Mouse (Mus musculus): Measurements from ENCODE around the gene Casp3. TPM values are rescaled to one million over a fixed set of nuclear protein-coding genes. Genes with fewer than 3 reads are reported as not detected.

Gene Casp3
- polyA plus RNA-seq, 1 experiment from 2014 or later, result 208 TPM

DNA sequence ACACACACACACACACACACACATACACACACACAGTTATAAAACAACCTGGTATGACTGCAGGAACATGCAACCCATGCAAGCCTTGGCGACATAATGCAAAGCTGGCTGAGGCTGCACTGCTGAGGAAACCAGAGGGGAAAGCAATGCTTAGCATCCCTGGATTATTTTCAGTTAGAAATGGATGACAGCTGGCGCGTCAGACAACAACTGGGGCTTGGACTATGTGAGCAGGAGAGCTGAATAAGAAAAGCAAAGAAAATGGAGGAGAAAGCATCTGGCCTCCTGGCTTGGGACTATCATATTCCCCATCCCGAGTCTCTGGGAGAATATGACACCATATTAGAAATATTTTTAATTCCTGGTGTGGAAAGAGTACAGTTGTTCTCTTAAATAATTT is 4.2 kb upstream of the Casp3 start:
- H3K36me3 ChIP-seq (ENCODE audit: poor library complexity, severe bottlenecking), result no peaks in the 10 kb centered on the region
- peaks cover 13% of the 10 kb centered on the region; the same call in 1 of the 2 replicates for H3K4me1 ChIP-seq
- 90% methylated on average over 4 of the region's 4 CpGs for WGBS
- H3K27me3 ChIP-seq, result no peaks in the 10 kb centered on the region
- H3K27ac ChIP-seq, result no peak overlapping the region
- no peak for ATAC-seq
- H3K4me2 ChIP-seq, result no peak overlapping the region
- no peak overlapping the region for H3K9ac ChIP-seq
- no peaks in the 10 kb centered on the region for H3K9me3 ChIP-seq (replicated peaks)
- H3K4me3 ChIP-seq, result no peak overlapping the region

GRCm38 (mm10) chr8:46613377-46613776 is 3.7 kb upstream of the Casp3 start:
- 61% methylated on average over 4 of the region's 4 CpGs for WGBS
- ATAC-seq, result no peak
- no peak overlapping the region for H3K27ac ChIP-seq
- no peak overlapping the region for H3K4me2 ChIP-seq
- H3K27me3 ChIP-seq, result no peaks in the 10 kb centered on the region
- no peaks in the 10 kb centered on the region for H3K36me3 ChIP-seq (ENCODE audit: poor library complexity, severe bottlenecking)
- no peaks in the 10 kb centered on the region for H3K9me3 ChIP-seq (replicated peaks)
- no peak overlapping the region for H3K9ac ChIP-seq
- no peak overlapping the region for H3K4me3 ChIP-seq
- H3K4me1 ChIP-seq, result peaks cover 15% of the 10 kb centered on the region

DNA sequence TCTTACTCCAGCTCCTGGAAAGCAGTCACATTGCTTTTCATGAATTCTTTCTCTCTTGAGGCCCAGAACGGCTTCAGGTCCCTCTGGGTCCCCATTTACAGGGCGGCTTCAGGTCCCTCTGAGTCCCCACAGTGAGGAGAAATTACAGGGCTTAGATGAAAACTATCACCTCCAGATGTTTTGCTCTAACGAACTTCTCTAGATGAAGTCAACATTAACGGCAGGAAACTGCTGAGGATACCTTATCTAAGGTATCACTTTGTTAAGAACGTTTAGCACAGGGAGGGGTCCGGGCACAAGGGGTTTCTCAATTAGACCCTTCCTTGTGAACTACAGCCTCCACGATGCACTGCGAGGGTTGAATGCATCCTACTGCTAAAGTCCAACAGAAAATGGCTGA is 1.2 kb upstream of the Casp3 start:
- no peaks in the 10 kb centered on the region for H3K9me3 ChIP-seq (replicated peaks)
- ATAC-seq, result no peak
- no peak overlapping the region for H3K27ac ChIP-seq
- no peak overlapping the region for H3K9ac ChIP-seq
- peaks cover 35% of the 10 kb centered on the region for H3K4me1 ChIP-seq
- H3K4me3 ChIP-seq, result no peak overlapping the region
- no peaks in the 10 kb centered on the region for H3K36me3 ChIP-seq (ENCODE audit: poor library complexity, severe bottlenecking)
- 89% methylated on average over 8 of the region's 8 CpGs for WGBS
- H3K4me2 ChIP-seq, result peak overlapping the region; percentile 92; the same call in 1 of the 2 replicates
- no peaks in the 10 kb centered on the region for H3K27me3 ChIP-seq

DNA sequence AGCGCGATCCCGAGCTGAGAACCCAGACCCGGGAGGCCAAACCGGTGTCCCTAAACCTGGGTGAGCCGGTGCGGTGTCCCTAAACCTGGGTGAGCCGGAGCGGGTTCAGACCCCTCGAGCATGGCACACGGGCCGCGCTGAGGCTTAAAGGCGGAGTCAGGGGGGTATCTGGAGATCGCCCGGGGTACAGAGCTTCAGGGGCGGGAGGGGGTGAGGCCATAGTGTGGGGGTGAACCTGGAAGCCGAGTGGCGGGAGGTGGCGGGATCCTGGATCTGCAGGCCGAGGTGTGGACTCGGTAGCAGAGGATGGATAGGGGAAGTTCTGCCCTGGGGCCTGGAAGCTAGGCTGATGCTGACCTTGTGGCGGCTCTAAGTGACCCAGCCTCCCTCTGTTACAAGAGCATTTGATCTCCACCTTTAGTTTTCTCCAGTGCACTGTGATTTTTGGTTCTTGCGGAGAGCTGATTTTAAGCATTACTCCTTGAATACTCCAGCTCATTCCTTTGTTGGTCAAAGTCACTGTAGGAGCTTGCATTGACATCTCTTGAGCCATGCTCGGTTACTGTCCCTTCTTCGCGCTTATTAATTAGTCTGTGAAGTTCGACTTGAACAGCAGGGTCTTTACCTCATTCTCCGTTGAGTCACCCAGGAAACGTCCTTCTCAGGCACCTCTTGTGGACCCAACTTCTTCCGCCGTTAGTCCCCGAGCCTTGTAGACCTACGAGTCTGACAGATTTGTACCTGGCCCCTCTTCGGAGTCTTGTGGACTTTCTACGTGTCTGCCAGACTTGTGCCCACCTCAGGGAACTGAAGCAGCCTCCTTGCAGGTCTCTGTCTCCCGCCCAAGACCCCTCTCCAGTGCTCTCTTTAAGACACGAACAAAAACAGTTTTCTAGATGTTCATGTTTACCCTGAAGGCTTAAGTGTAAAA is 864 bp downstream of the Casp3 start:
- under 1% methylated on average over 38 of the region's 38 CpGs for WGBS

DNA sequence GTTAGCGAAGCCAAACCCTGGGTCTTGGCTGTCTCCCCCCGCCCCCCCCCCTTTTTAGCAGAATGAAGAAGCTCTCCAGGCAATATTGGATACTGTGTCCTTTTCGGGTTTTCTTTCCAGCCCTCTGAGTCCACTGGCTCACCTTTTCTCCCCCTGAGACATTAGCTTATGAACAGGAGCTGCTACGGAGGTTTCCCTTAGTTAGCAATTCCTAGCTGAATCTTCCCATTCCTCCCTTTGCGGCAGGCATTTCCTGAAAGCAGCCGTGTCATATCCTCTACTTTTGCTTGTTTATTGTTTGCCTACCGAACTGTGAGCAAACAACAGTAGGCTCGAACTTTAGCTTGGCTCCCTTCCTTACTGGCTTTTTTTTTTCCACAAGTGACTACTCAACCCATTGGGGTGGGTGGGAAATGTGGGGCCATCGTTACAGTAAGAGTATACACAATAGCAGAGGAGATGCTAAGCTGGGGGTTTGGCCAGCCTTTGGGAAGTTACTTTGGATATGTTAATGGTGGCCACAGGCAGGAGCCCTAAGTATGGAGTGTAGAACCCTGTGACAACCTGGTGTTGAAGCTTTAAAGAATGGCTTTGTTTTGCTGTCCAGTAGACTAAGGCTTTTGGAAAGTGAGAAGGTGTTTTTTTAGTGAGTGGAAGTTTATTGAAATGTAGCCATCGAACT is 1.7 kb downstream of the Casp3 start:
- H3K27ac ChIP-seq, result no peak overlapping the region
- WGBS, result 1% methylated on average over 10 of the region's 10 CpGs
- no peak for ATAC-seq

More for the DNA sequence above, 864 bp downstream of the Casp3 start:
- peak overlapping the region; percentile 86 for H3K4me3 ChIP-seq
- peak overlapping the region; percentile 92 for H3K4me2 ChIP-seq
- no peaks in the 10 kb centered on the region for H3K36me3 ChIP-seq (ENCODE audit: poor library complexity, severe bottlenecking)
- H3K27me3 ChIP-seq, result no peaks in the 10 kb centered on the region
- peak overlapping the region; percentile 91 for H3K9ac ChIP-seq
- no peaks in the 10 kb centered on the region for H3K9me3 ChIP-seq (replicated peaks)
- peaks cover 45% of the 10 kb centered on the region for H3K4me1 ChIP-seq
- peak overlapping the region; percentile 94 for H3K27ac ChIP-seq
- peak; percentile 68 for ATAC-seq

GRCm38 (mm10) chr8:46622446-46623270 is 5.6 kb downstream of the Casp3 start:
- Histone ChIP-seq H3K27ac (no peak overlapping the region), H3K9me3 (replicated peaks) (no peaks in the 10 kb centered on the region), H3K4me1 (peaks cover 33% of the 10 kb centered on the region), H3K27me3 (no peaks in the 10 kb centered on the region), H3K9ac (no peak overlapping the region), H3K4me2 (no peak overlapping the region), H3K4me3 (no peak overlapping the region), H3K36me3 (ENCODE audit: poor library complexity, severe bottlenecking) (no peaks in the 10 kb centered on the region)
- no peak for ATAC-seq
- WGBS, result 76% methylated on average over 9 of the region's 9 CpGs

More for the DNA sequence above, 1.7 kb downstream of the Casp3 start:
- no peaks in the 10 kb centered on the region for H3K27me3 ChIP-seq
- H3K4me3 ChIP-seq, result peak overlapping the region; percentile 86
- H3K9ac ChIP-seq, result peak overlapping the region; percentile 91
- H3K9me3 ChIP-seq (replicated peaks), result no peaks in the 10 kb centered on the region
- peak overlapping the region; percentile 92 for H3K4me2 ChIP-seq
- H3K36me3 ChIP-seq (ENCODE audit: poor library complexity, severe bottlenecking), result no peaks in the 10 kb centered on the region
- peaks cover 42% of the 10 kb centered on the region for H3K4me1 ChIP-seq

- Histone ChIP-seq H3K4me3 (no peak overlapping the region), H3K27me3 (no peaks in the 10 kb centered on the region), H3K27ac (no peak overlapping the region), H3K9ac (no peak overlapping the region), H3K9me3 (replicated peaks) (no peaks in the 10 kb centered on the region), H3K4me1 (peaks cover 13% of the 10 kb centered on the region), H3K4me2 (no peak overlapping the region), H3K36me3 (ENCODE audit: poor library complexity, severe bottlenecking) (peaks cover 6% of the 10 kb centered on the region)
- no peak for ATAC-seq
- WGBS, result 80% methylated on average over 1 of the region's 1 CpGs
Observed at GRCm38 (mm10) chr8:46625166-46625565, 8.1 kb downstream of the Casp3 start.

- no peak overlapping the region for H3K27ac ChIP-seq
- ATAC-seq, result no peak
- no peak overlapping the region for H3K9ac ChIP-seq
- no peak overlapping the region for H3K4me2 ChIP-seq
- WGBS, result 97% methylated on average over 5 of the region's 5 CpGs
- H3K36me3 ChIP-seq (ENCODE audit: poor library complexity, severe bottlenecking), result peaks cover 20% of the 10 kb centered on the region
- no peaks in the 10 kb centered on the region for H3K9me3 ChIP-seq (replicated peaks)
- no peak overlapping the region for H3K4me3 ChIP-seq
- H3K4me1 ChIP-seq, result peaks cover 11% of the 10 kb centered on the region; the same call in 1 of the 2 replicates
- no peaks in the 10 kb centered on the region for H3K27me3 ChIP-seq
Observed at GRCm38 (mm10) chr8:46626642-46627041, 9.6 kb downstream of the Casp3 start.

DNA sequence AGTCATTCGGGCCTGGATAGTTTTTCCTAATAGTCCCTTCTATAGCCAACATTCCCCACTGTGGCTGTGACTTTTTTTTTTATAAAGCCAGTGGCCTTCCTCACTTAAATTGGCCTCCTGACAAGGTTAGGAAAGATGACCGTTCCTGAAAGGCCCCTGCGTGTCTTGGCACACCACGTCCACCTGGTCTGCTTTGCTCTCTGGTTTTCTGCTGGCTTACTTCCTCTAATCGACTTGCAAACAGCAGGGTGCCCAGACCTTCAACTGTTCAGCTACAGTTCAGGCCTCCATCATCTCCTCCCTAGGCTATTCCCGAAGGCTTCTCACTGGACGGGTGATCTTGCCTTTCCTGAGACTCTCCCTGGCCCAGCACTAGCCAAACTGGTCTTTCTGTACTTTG is 10.8 kb downstream of the Casp3 start:
- 82% methylated on average over 7 of the region's 7 CpGs for WGBS
- Histone ChIP-seq H3K4me1 (0 out of 2 replicates have a peak, but pooled peaks cover 1% of the 10 kb centered on the region), H3K9ac (no peak overlapping the region), H3K36me3 (ENCODE audit: poor library complexity, severe bottlenecking) (peaks cover 31% of the 10 kb centered on the region), H3K4me2 (no peak overlapping the region), H3K27ac (no peak overlapping the region), H3K9me3 (replicated peaks) (no peaks in the 10 kb centered on the region), H3K4me3 (no peak overlapping the region), H3K27me3 (no peaks in the 10 kb centered on the region)
- ATAC-seq, result no peak

DNA sequence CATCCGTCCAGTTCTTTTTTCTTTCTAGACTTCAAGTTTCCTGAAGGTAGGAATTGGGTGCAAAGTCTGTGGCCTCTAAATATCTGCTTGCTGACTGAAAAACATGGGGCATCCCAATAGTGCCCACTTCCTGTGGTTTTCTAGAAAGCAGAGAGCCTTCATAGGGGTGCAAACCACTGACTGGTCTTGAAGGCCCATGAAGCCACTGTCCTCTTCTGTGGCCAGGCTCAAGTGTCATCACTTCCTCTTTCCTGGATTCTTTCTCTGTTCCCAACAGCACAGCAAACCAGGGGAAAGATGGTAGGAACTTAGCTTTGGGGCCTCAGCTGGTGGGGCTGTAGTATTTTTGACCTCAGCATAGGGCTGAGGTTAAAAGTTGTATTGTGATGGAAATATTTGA is 11.6 kb downstream of the Casp3 start:
- ATAC-seq, result no peak
- no peak overlapping the region for H3K4me2 ChIP-seq
- H3K27ac ChIP-seq, result no peak overlapping the region
- no peak overlapping the region for H3K4me3 ChIP-seq
- H3K36me3 ChIP-seq (ENCODE audit: poor library complexity, severe bottlenecking), result peaks cover 38% of the 10 kb centered on the region
- 100% methylated on average over 1 of the region's 1 CpGs for WGBS
- H3K27me3 ChIP-seq, result no peaks in the 10 kb centered on the region
- H3K9me3 ChIP-seq (replicated peaks), result no peaks in the 10 kb centered on the region
- H3K4me1 ChIP-seq, result no peaks in the 10 kb centered on the region
- no peak overlapping the region for H3K9ac ChIP-seq

DNA sequence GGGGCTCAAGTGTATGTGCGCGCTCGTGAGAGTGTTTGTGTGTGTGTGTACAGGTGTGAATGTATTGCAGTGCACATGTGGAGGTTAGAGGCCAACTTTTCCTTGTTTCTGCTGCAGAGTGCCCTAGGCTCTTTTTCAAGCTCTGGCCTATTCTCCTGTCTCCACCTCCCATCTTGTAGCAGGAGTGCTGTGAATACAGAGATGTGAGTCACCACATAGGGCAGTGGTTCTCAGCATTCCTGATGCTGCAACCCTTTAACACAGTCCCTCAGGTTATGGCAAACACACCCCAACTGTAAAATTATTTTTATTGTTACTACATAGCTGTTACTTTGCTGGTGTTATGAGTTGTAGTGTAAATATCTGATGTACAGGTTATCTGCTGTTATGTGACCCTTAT is 13.3 kb downstream of the Casp3 start:
- Histone ChIP-seq H3K36me3 (ENCODE audit: poor library complexity, severe bottlenecking) (peaks cover 55% of the 10 kb centered on the region), H3K4me2 (no peak overlapping the region), H3K27ac (no peak overlapping the region), H3K27me3 (no peaks in the 10 kb centered on the region), H3K4me1 (no peaks in the 10 kb centered on the region), H3K9ac (no peak overlapping the region), H3K4me3 (no peak overlapping the region), H3K9me3 (replicated peaks) (no peaks in the 10 kb centered on the region)
- no peak for ATAC-seq
- WGBS, result 95% methylated on average over 3 of the region's 3 CpGs

- H3K9ac ChIP-seq, result no peak overlapping the region
- no peaks in the 10 kb centered on the region for H3K9me3 ChIP-seq (replicated peaks)
- no peak overlapping the region for H3K4me2 ChIP-seq
- ATAC-seq, result no peak
- H3K36me3 ChIP-seq (ENCODE audit: poor library complexity, severe bottlenecking), result peaks cover 60% of the 10 kb centered on the region
- WGBS, result 91% methylated on average over 4 of the region's 4 CpGs
- no peak overlapping the region for H3K4me3 ChIP-seq
- H3K27ac ChIP-seq, result no peak overlapping the region
- H3K4me1 ChIP-seq, result no peaks in the 10 kb centered on the region
- no peaks in the 10 kb centered on the region for H3K27me3 ChIP-seq
Observed at GRCm38 (mm10) chr8:46630932-46631331, 13.8 kb downstream of the Casp3 start.
